Mouse (Mus musculus): ENCODE measurements around the gene Numa1. TPM values are rescaled to one million over a fixed set of nuclear protein-coding genes. Genes with fewer than 3 reads are reported as not detected.
"Not testable (repeated sequence)": the region's sequence is repeated elsewhere in the genome, so short reads cannot be mapped to it uniquely, and the experiment has no call there.

The Numa1 gene
- polyA plus RNA-seq, 1 experiment from 2014 or later: 41.0 TPM

GRCm38 (mm10) chr7:101902846-101903245 is 31.1 kb upstream of the Numa1 start:
- no peaks in the 10 kb centered on the region; the same call in 1 of the 2 replicates for H3K9me3 ChIP-seq (replicated peaks; ENCODE audit: control insufficient read depth, low read length)
- H3K4me1 ChIP-seq (ENCODE audit: control insufficient read depth, insufficient read depth, low read length): peaks cover 15% of the 10 kb centered on the region
- H3K27ac ChIP-seq (ENCODE audit: low read length): no peak overlapping the region
- no peak overlapping the region for H3K4me3 ChIP-seq (ENCODE audit: low read length)
- H3K4me2 ChIP-seq (ENCODE audit: low read depth, low read length): no peak overlapping the region
- H3K9ac ChIP-seq (ENCODE audit: low read length): no peak overlapping the region
- no peaks in the 10 kb centered on the region for H3K36me3 ChIP-seq (ENCODE audit: control insufficient read depth, insufficient read depth)
- H3K27me3 ChIP-seq (ENCODE audit: control insufficient read depth, insufficient read depth, low read length): no peaks in the 10 kb centered on the region
- ATAC-seq (replicated peaks; ENCODE audit: extremely low read depth, insufficient read depth, low FRiP score): no peak

GRCm38 (mm10) chr7:101905561-101906286 is 28.2 kb upstream of the Numa1 start, which contains the start of gene Lamtor1:
Gene Lamtor1, plus strand, starts transcription at chr7:101905904.
- Histone ChIP-seq H3K9ac (ENCODE audit: low read length) (peak within 1 kb of the TSS; percentile 94), H3K27me3 (ENCODE audit: control insufficient read depth, insufficient read depth, low read length) (no peaks in the 10 kb centered on the region), H3K9me3 (replicated peaks; ENCODE audit: control insufficient read depth, low read length) (no peaks in the 10 kb centered on the region; the same call in 1 of the 2 replicates), H3K27ac (ENCODE audit: low read length) (peak within 1 kb of the TSS; percentile 98), H3K4me3 (ENCODE audit: low read length) (peak within 1 kb of the TSS; percentile 86), H3K4me2 (ENCODE audit: low read depth, low read length) (peak within 1 kb of the TSS; percentile 83), H3K36me3 (ENCODE audit: control insufficient read depth, insufficient read depth) (peaks cover 9% of the 10 kb centered on the region; the same call in 1 of the 2 replicates), H3K4me1 (ENCODE audit: control insufficient read depth, insufficient read depth, low read length) (peaks cover 15% of the 10 kb centered on the region)
- ATAC-seq (replicated peaks; ENCODE audit: extremely low read depth, insufficient read depth, low FRiP score): peak; percentile 99
- WGBS: under 1% methylated on average over 61 of the region's 61 CpGs

DNA sequence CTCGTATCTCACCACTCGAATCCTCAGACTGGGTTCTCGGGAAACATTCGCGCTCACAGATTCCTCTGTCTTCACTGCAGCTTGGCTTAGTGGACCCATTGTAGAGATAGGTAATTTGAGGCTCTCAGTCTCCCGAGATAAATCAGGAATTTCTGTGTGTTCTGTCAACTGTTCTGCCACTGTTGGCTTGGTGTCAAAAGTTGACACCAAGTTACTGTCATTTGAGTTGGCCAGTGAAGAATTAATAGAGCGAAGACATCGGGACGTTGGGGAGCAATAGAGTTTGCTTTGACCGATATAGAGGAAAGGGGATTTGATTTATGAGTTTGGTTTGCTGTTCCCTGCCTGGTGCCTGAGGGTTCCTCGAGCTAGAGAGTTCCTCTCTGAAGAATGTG is 27.6 kb upstream of the Numa1 start, which contains the start of gene Tomt:
Gene Tomt (minus strand): TSS at position 73 of the 395 bp plus-strand sequence.
- peaks cover 15% of the 10 kb centered on the region for H3K4me1 ChIP-seq (ENCODE audit: control insufficient read depth, insufficient read depth, low read length)
- peaks cover 12% of the 10 kb centered on the region; the same call in 1 of the 2 replicates for H3K36me3 ChIP-seq (ENCODE audit: control insufficient read depth, insufficient read depth)
- no peaks in the 10 kb centered on the region; the same call in 1 of the 2 replicates for H3K9me3 ChIP-seq (replicated peaks; ENCODE audit: control insufficient read depth, low read length)
- peak within 1 kb of the TSS; percentile 94 for H3K9ac ChIP-seq (ENCODE audit: low read length)
- ATAC-seq (replicated peaks; ENCODE audit: extremely low read depth, insufficient read depth, low FRiP score): no peak
- peak within 1 kb of the TSS; percentile 86 for H3K4me3 ChIP-seq (ENCODE audit: low read length)
- H3K27ac ChIP-seq (ENCODE audit: low read length): peak within 1 kb of the TSS; percentile 98
- H3K4me2 ChIP-seq (ENCODE audit: low read depth, low read length): peak within 1 kb of the TSS; percentile 83
- no peaks in the 10 kb centered on the region for H3K27me3 ChIP-seq (ENCODE audit: control insufficient read depth, insufficient read depth, low read length)
- WGBS: 10% methylated on average over 11 of the region's 11 CpGs

GRCm38 (mm10) chr7:101906696-101907095 is 27.2 kb upstream of the Numa1 start:
- Histone ChIP-seq H3K4me1 (ENCODE audit: control insufficient read depth, insufficient read depth, low read length) (peaks cover 15% of the 10 kb centered on the region), H3K9ac (ENCODE audit: low read length) (peak overlapping the region; percentile 94), H3K9me3 (replicated peaks; ENCODE audit: control insufficient read depth, low read length) (no peaks in the 10 kb centered on the region; the same call in 1 of the 2 replicates), H3K27me3 (ENCODE audit: control insufficient read depth, insufficient read depth, low read length) (no peaks in the 10 kb centered on the region), H3K27ac (ENCODE audit: low read length) (peak overlapping the region; percentile 6; the same call in 1 of the 2 replicates), H3K36me3 (ENCODE audit: control insufficient read depth, insufficient read depth) (peaks cover 12% of the 10 kb centered on the region), H3K4me3 (ENCODE audit: low read length) (peak overlapping the region; percentile 86), H3K4me2 (ENCODE audit: low read depth, low read length) (peak overlapping the region; percentile 61)
- WGBS: 53% methylated on average over 8 of the region's 8 CpGs
- ATAC-seq (replicated peaks; ENCODE audit: extremely low read depth, insufficient read depth, low FRiP score): no peak

DNA sequence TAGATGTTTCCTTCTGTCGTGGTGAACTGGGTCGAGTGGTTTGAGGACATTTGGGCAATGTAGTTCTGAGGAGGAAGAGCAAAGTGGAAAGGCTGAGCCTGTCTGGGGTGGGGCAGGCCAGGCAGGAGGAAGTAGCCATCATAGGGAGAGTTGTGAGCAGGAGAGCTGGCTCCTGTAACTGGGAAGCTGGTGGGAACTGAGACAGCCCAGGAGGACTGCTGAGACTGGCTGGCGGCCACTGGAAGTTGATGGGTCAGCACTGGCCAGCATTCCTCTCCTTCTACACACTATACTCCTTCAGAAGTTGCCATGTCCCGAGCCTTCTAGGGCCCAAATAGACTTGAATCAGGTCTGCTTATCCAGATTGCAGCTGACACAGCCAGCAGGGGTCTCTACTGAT is 25.5 kb upstream of the Numa1 start:
- Histone ChIP-seq H3K4me3 (ENCODE audit: low read length) (no peak overlapping the region), H3K4me1 (ENCODE audit: control insufficient read depth, insufficient read depth, low read length) (peaks cover 15% of the 10 kb centered on the region), H3K9ac (ENCODE audit: low read length) (no peak overlapping the region), H3K36me3 (ENCODE audit: control insufficient read depth, insufficient read depth) (peaks cover 28% of the 10 kb centered on the region), H3K4me2 (ENCODE audit: low read depth, low read length) (no peak overlapping the region), H3K27ac (ENCODE audit: low read length) (no peak overlapping the region), H3K9me3 (replicated peaks; ENCODE audit: control insufficient read depth, low read length) (no peaks in the 10 kb centered on the region), H3K27me3 (ENCODE audit: control insufficient read depth, insufficient read depth, low read length) (no peaks in the 10 kb centered on the region)
- no peak for ATAC-seq (replicated peaks; ENCODE audit: extremely low read depth, insufficient read depth, low FRiP score)
- WGBS: 55% methylated on average over 4 of the region's 4 CpGs

DNA sequence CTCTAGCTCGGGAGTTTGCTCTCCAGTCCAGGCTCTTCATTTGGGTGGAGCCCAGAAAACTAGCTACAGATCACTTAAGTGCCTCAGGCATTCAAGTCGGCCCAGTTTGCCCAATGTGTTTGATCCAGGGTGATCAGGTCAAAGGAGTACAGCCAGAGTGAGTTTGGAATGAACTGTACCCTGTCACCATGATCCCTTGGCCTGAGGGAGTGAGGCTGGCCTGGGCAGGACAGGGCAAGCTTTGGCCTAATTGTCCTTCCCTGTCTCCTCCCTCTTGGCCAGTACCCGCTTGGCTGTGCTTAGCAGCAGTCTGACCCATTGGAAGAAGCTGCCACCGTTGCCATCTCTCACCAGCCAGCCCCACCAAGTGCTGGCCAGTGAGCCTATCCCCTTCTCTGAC is 23.8 kb upstream of the Numa1 start:
- Histone ChIP-seq H3K4me3 (ENCODE audit: low read length) (no peak overlapping the region), H3K27ac (ENCODE audit: low read length) (no peak overlapping the region), H3K27me3 (ENCODE audit: control insufficient read depth, insufficient read depth, low read length) (no peaks in the 10 kb centered on the region), H3K4me2 (ENCODE audit: low read depth, low read length) (no peak overlapping the region), H3K36me3 (ENCODE audit: control insufficient read depth, insufficient read depth) (peaks cover 38% of the 10 kb centered on the region), H3K9ac (ENCODE audit: low read length) (no peak overlapping the region), H3K4me1 (ENCODE audit: control insufficient read depth, insufficient read depth, low read length) (peaks cover 11% of the 10 kb centered on the region), H3K9me3 (replicated peaks; ENCODE audit: control insufficient read depth, low read length) (no peaks in the 10 kb centered on the region)
- WGBS: 79% methylated on average over 4 of the region's 4 CpGs
- no peak for ATAC-seq (replicated peaks; ENCODE audit: extremely low read depth, insufficient read depth, low FRiP score)

- H3K9ac ChIP-seq (ENCODE audit: low read length): no peak overlapping the region
- no peaks in the 10 kb centered on the region for H3K9me3 ChIP-seq (replicated peaks; ENCODE audit: control insufficient read depth, low read length)
- H3K4me3 ChIP-seq (ENCODE audit: low read length): no peak overlapping the region
- peaks cover 4% of the 10 kb centered on the region; the same call in 1 of the 2 replicates for H3K4me1 ChIP-seq (ENCODE audit: control insufficient read depth, insufficient read depth, low read length)
- ATAC-seq (replicated peaks; ENCODE audit: extremely low read depth, insufficient read depth, low FRiP score): no peak
- 63% methylated on average over 3 of the region's 3 CpGs for WGBS
- H3K27me3 ChIP-seq (ENCODE audit: control insufficient read depth, insufficient read depth, low read length): no peaks in the 10 kb centered on the region
- peaks cover 38% of the 10 kb centered on the region for H3K36me3 ChIP-seq (ENCODE audit: control insufficient read depth, insufficient read depth)
- no peak overlapping the region for H3K4me2 ChIP-seq (ENCODE audit: low read depth, low read length)
- H3K27ac ChIP-seq (ENCODE audit: low read length): no peak overlapping the region
These were observed 21.9 kb upstream of the Numa1 start for GRCm38 (mm10) chr7:101911982-101912381.

DNA sequence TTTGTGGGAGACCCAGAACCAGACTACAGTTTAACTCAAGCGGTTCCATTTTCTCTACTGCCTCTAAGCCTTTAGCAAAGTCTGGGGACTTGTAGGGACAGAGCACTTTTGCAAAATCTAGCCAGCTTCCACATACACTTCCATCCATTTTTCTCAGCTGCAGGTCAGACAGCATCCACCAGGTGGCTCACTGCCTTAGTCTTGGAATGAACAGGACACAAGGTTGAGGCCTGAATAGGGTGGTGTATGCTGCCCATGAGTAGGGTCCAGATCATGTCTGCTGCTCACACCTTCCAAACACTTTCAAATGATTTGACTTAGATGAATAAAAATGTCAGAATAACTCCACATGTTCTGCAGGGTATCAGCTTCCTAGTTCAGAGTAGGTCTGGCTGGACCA is 15.8 kb upstream of the Numa1 start:
- peaks cover 12% of the 10 kb centered on the region for H3K36me3 ChIP-seq (ENCODE audit: control insufficient read depth, insufficient read depth)
- no peaks in the 10 kb centered on the region for H3K27me3 ChIP-seq (ENCODE audit: control insufficient read depth, insufficient read depth, low read length)
- H3K9me3 ChIP-seq (replicated peaks; ENCODE audit: control insufficient read depth, low read length): no peaks in the 10 kb centered on the region
- 6% methylated on average over 1 of the region's 1 CpGs for WGBS
- peak; percentile 69 for ATAC-seq (replicated peaks; ENCODE audit: extremely low read depth, insufficient read depth, low FRiP score)
- no peak overlapping the region for H3K9ac ChIP-seq (ENCODE audit: low read length)
- no peak overlapping the region for H3K4me2 ChIP-seq (ENCODE audit: low read depth, low read length)
- H3K27ac ChIP-seq (ENCODE audit: low read length): no peak overlapping the region
- H3K4me3 ChIP-seq (ENCODE audit: low read length): no peak overlapping the region
- no peaks in the 10 kb centered on the region for H3K4me1 ChIP-seq (ENCODE audit: control insufficient read depth, insufficient read depth, low read length)

DNA sequence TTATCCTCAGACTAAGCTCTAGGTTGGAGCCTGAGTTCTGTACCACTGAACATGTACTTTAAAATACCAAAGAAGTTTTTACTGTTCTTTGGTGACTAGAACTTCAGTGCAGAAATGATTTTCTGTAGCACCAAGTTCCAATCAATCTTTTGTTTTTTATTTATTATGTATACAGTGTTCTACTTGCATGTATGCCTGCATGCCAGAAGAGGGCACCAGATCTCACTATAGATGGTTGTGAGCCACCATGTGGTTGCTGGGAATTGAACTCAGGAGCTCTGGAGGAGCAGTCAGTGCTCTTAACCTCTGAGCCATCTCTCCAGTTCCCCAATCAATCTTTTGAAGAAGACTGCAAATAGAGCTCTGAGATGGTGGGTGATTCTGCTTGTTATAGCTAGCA is 8.0 kb upstream of the Numa1 start:
- H3K4me2 ChIP-seq (ENCODE audit: low read depth, low read length); H3K36me3 ChIP-seq (ENCODE audit: control insufficient read depth, insufficient read depth); ATAC-seq (replicated peaks; ENCODE audit: extremely low read depth, insufficient read depth, low FRiP score); H3K27ac ChIP-seq (ENCODE audit: low read length); H3K4me3 ChIP-seq (ENCODE audit: low read length); H3K27me3 ChIP-seq (ENCODE audit: control insufficient read depth, insufficient read depth, low read length); H3K4me1 ChIP-seq (ENCODE audit: control insufficient read depth, insufficient read depth, low read length); H3K9me3 ChIP-seq (replicated peaks; ENCODE audit: control insufficient read depth, low read length); H3K9ac ChIP-seq (ENCODE audit: low read length): not testable (repeated sequence)
